ENCODE assay signal across 11 mouse cellular contexts in genomic region chr7:133725571-133725970, GRCm38 (mm10). TPM values are rescaled to one million over a fixed set of nuclear protein-coding genes. Genes with fewer than 3 reads are reported as not detected.
DNase-seq lines count a peak whose midpoint lies in the region.
"Had no signal": no experiment of that assay in that cellular context is flagged by ENCODE, and none has a peak within 500 bp of the region (broad histone marks: within the 10 kb centered on the region; RNA-seq: fewer than 3 reads in every experiment).

No protein-coding gene starts in this region.

- DNase-seq in heart, adult 18-20 months: peak; percentile 58 to 67
- DNase-seq in heart, adult 8-10 months (ENCODE audit: low spot score): no peak
- peak; percentile 22 for DNase-seq in ovary, postnatal 36 days (ENCODE audit: low spot score)
- no peak for DNase-seq in ovary, postnatal 10 days (ENCODE audit: low spot score)
- peak; percentile 47 for DNase-seq in lung, postnatal 10 days
- no peak for DNase-seq in right cerebral cortex, postnatal 36 days (ENCODE audit: low spot score in 2 of 2)
- no peak for DNase-seq in right cerebral cortex, adult 2 months (ENCODE audit: low spot score in 2 of 2)
- DNase-seq: cerebellum, adult 11 months; layer of hippocampus, postnatal 36 days; thymus, adult 2 months had no signal

RNA-seq across cellular contexts. Expression of gene Uros, which starts 15.7 kb away (rescaled TPM):
- 10 to 100 TPM; 21.2 to 23.2 TPM for total RNA-seq in heart, adult 18-20 months (2021)
- total RNA-seq in heart, adult 8-10 months (2022): 10 to 100 TPM; 22.1 to 25.5 (median 23.2) TPM

RNA-seq across cellular contexts. Expression of gene Bccip, which starts 16.4 kb away (rescaled TPM):
- total RNA-seq in heart, adult 18-20 months (2021): 10 to 100 TPM; 52.6 to 64.7 TPM
- total RNA-seq in heart, adult 8-10 months (2022): 10 to 100 TPM; 48.8 to 59.6 (median 59.1) TPM

RNA-seq across cellular contexts. Expression of gene Mmp21, which starts 45.7 kb away (rescaled TPM):
- total RNA-seq in heart, adult 18-20 months (2021): not detected
- not detected for total RNA-seq in heart, adult 8-10 months (2022)
- total RNA-seq: left cerebral cortex, postnatal 25 days had no signal

RNA-seq across cellular contexts. Expression of gene Fank1, which starts 51.1 kb away (rescaled TPM):
- total RNA-seq in heart, adult 18-20 months (2021): not detected
- total RNA-seq in heart, adult 8-10 months (2022): not detected

RNA-seq across cellular contexts. Expression of gene Dhx32, which starts 57.0 kb away (rescaled TPM):
- 10 to 100 TPM; 38.8 to 48.1 TPM for total RNA-seq in heart, adult 18-20 months (2021)
- total RNA-seq in heart, adult 8-10 months (2022): 10 to 100 TPM; 42.9 to 61.1 (median 50.7) TPM

Comparison
In these comparisons a context has a peak if more than half of its experiments do, and no peak if none do; other contexts are left out.
1. DNase-seq: peak in heart, adult 18-20 months (2 of 2), ovary, postnatal 36 days (single experiment) and lung, postnatal 10 days (single experiment); none in heart, adult 8-10 months (single experiment), ovary, postnatal 10 days (single experiment), right cerebral cortex, postnatal 36 days (0 of 2) and right cerebral cortex, adult 2 months (0 of 2).